Mouse (Mus musculus) lung, embryonic 16.5 days (tissue): ENCODE data around the gene Tbc1d24. TPM values are rescaled to one million over a fixed set of nuclear protein-coding genes. Genes with fewer than 3 reads are reported as not detected.
A peak's percentile ranks its signal among the peaks of the same experiment; 100 is the strongest.

Source experiments
- ATAC-seq: fragments of 200-750 bp; cut with Nextera tagmentation; 2 replicates; pipeline ENCODE4 v1.8.0; 2017; ENCODE audit warnings: low read depth, mild to moderate bottlenecking, moderate library complexity
- H3K27ac ChIP-seq: fragments of 300-500 bp; sonication (generic); 2 replicates; pipeline ENCODE4 v1.5.1; 2014; ENCODE audit warnings: mild to moderate bottlenecking, control low read depth, low read length
- H3K27me3 ChIP-seq: fragments of 300-500 bp; sonication (generic); 2 replicates; pipeline ENCODE4 v1.6.1; 2014; ENCODE audit warnings: low read depth, low read length, mixed read lengths; ENCODE audit not compliant: control insufficient read depth, insufficient read depth
- H3K36me3 ChIP-seq: fragments of 300-500 bp; sonication (generic); 2 replicates; pipeline ENCODE4 v1.6.1; 2014; ENCODE audit warnings: low read length; ENCODE audit not compliant: control insufficient read depth, insufficient read depth
- H3K4me1 ChIP-seq: fragments of 300-500 bp; sonication (generic); replicated peaks from 2 replicates; pipeline ENCODE4 v1.6.1; 2014; ENCODE audit warnings: low read length, mixed read lengths; ENCODE audit not compliant: control insufficient read depth, insufficient read depth
- H3K4me2 ChIP-seq: fragments of 300-500 bp; sonication (generic); 2 replicates; pipeline ENCODE4 v1.6.1; 2014; ENCODE audit warnings: low read depth, low read length, control low read depth
- H3K4me3 ChIP-seq: fragments of 300-500 bp; sonication (generic); 2 replicates; pipeline ENCODE4 v1.5.1; 2014; ENCODE audit warnings: mild to moderate bottlenecking, low read length, control low read depth
- H3K9ac ChIP-seq: fragments of 300-500 bp; sonication (generic); 2 replicates; pipeline ENCODE4 v1.6.1; 2014; ENCODE audit warnings: low read length, control low read depth
- H3K9me3 ChIP-seq: fragments of 300-500 bp; sonication (generic); 2 replicates; pipeline ENCODE4 v1.6.1; 2016; ENCODE audit warnings: low read length; ENCODE audit not compliant: control insufficient read depth
- WGBS: fragments of 180-500 bp; shearing (Covaris S2); extraction: QIAGEN DNeasy Blood & Tissue Kit; methylation state at CpG from one replicate; pipeline ENCODE4 v1.1.7; 2014; 5-methylcytosine and 5-hydroxymethylcytosine counted together
- polyA plus RNA-seq: library from polyadenylated mRNA; unstranded; fragments of >200 nt; fragmentation: Nextera tagmentation; extraction: Ambion mirVana; gene quantifications from 2 replicates; pipeline ENCODE4 v1.2.1, GENCODE M21; 2015

Tbc1d24 gene
- polyA plus RNA-seq, 1 experiment from 2014 or later, result 4.6 TPM

DNA sequence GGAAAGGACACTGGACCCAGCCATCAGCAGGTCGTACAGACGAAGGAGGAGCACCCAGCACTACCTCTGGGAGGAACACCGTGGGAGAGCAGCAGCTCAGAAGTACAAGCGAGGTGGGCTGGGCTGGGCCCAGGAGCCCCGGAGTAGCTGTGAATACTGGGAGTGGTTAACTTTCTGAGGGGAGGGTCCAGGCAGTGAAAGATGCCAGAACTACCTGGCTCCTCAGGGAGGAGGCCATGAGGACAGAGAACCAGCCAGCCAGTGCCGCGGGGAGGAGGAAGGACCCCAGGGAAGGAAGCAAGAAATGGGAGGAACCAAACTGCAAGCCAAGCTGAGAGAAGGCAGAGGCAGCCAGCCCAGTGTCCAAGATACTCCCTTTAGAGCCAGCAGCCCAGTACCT, 22.6 kb upstream of the Tbc1d24 start:
- H3K9ac ChIP-seq, result no peak overlapping the region
- no peak overlapping the region for H3K4me2 ChIP-seq
- H3K9me3 ChIP-seq, result no peaks in the 10 kb centered on the region
- WGBS, result 80% methylated on average over 7 of the region's 7 CpGs
- H3K4me1 ChIP-seq, result no peaks in the 10 kb centered on the region
- peaks cover 69% of the 10 kb centered on the region for H3K36me3 ChIP-seq
- H3K27ac ChIP-seq, result no peak overlapping the region
- no peaks in the 10 kb centered on the region for H3K27me3 ChIP-seq
- no peak for ATAC-seq
- no peak overlapping the region for H3K4me3 ChIP-seq

DNA sequence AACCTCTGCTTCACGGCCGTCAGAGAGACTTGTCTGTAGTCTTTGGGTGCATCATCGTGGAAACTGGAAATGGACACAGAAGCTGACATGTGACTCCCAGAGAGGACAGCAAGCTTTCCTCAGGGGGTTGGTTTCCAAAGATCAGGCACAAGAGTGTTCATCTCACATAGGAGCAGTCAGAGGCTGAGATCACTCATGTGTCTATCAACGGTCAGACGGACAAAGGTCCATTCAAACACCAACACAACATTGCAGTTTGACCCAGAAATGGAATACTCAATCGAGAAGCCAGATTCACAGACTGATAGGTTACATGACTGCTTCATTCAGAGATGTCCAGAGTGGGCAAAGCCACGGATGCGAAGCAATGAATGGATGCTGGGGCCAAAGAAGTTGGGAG, 21.4 kb upstream of the Tbc1d24 start:
- no peak overlapping the region for H3K4me2 ChIP-seq
- WGBS, result 88% methylated on average over 8 of the region's 8 CpGs

DNA sequence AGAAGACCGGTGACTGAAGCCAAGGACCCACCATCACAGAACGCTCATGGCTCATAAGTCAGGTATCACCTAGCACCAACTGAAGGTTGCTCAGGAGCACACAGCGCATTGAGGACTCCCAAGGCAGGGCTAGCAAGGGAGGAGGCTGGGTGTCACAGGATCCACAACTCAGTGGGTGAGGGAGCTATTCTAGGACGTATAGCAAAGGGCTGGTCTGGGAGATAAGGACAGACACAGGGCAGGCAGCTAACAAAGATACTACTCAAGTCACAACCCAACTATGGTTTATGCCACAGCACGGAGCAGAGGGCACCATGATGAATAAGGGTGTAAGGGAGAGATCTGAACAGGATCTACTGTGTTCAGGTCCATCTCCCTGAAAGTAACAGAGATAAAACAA, 20.5 kb upstream of the Tbc1d24 start:
- ATAC-seq, result no peak
- Histone ChIP-seq H3K4me2 (no peak overlapping the region), H3K27me3 (no peaks in the 10 kb centered on the region), H3K36me3 (peaks cover 64% of the 10 kb centered on the region), H3K4me3 (no peak overlapping the region), H3K9ac (no peak overlapping the region), H3K27ac (no peak overlapping the region), H3K9me3 (no peaks in the 10 kb centered on the region), H3K4me1 (peaks cover 4% of the 10 kb centered on the region; the same call in 1 of the 2 replicates)
- 91% methylated on average over 5 of the region's 5 CpGs for WGBS

More for the DNA sequence above, 21.4 kb upstream of the Tbc1d24 start:
- no peaks in the 10 kb centered on the region for H3K27me3 ChIP-seq
- no peak overlapping the region for H3K27ac ChIP-seq
- peaks cover 67% of the 10 kb centered on the region for H3K36me3 ChIP-seq
- no peak overlapping the region for H3K9ac ChIP-seq
- no peak overlapping the region for H3K4me3 ChIP-seq
- H3K9me3 ChIP-seq, result no peaks in the 10 kb centered on the region
- ATAC-seq, result no peak
- H3K4me1 ChIP-seq, result no peaks in the 10 kb centered on the region

DNA sequence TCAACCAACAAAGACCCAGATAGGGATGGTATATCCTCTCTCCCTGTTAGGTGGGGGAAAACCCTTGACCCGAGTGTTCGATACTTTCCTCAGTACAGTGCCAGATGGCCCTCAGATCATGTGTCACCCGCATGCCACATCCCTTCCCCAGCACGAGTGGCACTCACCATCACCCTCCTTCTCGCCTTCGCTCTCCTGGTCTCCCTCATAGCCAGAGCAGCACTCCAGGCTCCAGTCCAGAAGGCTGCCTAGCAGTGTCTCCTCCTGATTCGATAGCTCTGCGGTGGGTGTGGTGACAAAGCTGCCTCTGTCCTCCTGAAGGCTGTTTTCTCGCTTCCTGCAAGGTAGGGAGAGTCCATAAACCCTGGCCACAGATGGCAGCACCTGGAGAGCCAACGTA, 19.4 kb upstream of the Tbc1d24 start:
- no peak overlapping the region for H3K27ac ChIP-seq
- H3K9ac ChIP-seq, result no peak overlapping the region
- H3K4me1 ChIP-seq, result peaks cover 9% of the 10 kb centered on the region
- H3K27me3 ChIP-seq, result no peaks in the 10 kb centered on the region
- H3K36me3 ChIP-seq, result peaks cover 56% of the 10 kb centered on the region
- 81% methylated on average over 10 of the region's 10 CpGs for WGBS
- no peak overlapping the region for H3K4me2 ChIP-seq
- H3K9me3 ChIP-seq, result no peaks in the 10 kb centered on the region
- no peak for ATAC-seq
- no peak overlapping the region for H3K4me3 ChIP-seq

DNA sequence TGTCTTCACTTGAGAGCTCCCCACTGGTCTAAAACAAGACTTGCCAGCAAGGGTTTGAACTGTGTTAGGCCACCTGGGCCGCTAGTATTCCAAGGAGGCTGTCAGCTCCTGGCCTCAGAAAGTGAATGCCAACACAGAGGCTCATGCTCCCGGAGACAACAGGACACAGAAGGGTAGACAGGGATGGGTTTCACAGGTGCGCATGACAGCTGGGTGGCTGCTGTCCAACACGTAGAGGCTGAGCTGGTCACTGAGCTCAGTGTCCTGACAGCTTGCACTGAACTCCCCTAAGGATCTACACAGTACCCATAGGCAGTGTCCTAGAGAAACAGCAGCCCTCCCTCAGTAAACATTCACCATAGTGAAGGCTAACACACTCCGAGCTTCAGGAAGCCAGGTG, 18.2 kb upstream of the Tbc1d24 start:
- peaks cover 14% of the 10 kb centered on the region for H3K4me1 ChIP-seq
- H3K27ac ChIP-seq, result no peak overlapping the region
- H3K4me3 ChIP-seq, result no peak overlapping the region
- WGBS, result 86% methylated on average over 5 of the region's 5 CpGs
- H3K9me3 ChIP-seq, result no peaks in the 10 kb centered on the region
- H3K36me3 ChIP-seq, result peaks cover 50% of the 10 kb centered on the region
- H3K9ac ChIP-seq, result no peak overlapping the region
- ATAC-seq, result no peak
- no peaks in the 10 kb centered on the region for H3K27me3 ChIP-seq
- H3K4me2 ChIP-seq, result no peak overlapping the region

DNA sequence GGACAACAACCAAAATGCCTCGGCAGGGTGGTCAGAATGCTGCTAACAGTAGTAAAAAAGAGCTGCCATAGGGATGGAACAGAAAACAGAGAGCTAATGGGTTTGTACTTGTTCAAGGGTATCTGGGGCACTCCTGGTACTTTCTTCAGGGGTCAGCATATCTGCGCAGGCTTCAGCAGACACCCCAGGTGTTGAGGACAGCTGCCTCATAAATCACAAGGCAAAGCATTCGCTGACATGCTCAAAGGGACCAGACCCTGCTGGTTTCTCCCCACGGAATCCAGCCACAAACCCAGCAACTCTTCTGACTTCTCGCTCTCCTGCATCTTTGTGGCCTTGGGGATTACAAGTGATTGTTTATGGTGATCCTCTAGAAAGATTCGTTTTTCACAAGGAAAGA, 17.3 kb upstream of the Tbc1d24 start:
- Histone ChIP-seq H3K27ac (no peak overlapping the region), H3K4me1 (peaks cover 14% of the 10 kb centered on the region)
- WGBS, result 71% methylated on average over 6 of the region's 6 CpGs

DNA sequence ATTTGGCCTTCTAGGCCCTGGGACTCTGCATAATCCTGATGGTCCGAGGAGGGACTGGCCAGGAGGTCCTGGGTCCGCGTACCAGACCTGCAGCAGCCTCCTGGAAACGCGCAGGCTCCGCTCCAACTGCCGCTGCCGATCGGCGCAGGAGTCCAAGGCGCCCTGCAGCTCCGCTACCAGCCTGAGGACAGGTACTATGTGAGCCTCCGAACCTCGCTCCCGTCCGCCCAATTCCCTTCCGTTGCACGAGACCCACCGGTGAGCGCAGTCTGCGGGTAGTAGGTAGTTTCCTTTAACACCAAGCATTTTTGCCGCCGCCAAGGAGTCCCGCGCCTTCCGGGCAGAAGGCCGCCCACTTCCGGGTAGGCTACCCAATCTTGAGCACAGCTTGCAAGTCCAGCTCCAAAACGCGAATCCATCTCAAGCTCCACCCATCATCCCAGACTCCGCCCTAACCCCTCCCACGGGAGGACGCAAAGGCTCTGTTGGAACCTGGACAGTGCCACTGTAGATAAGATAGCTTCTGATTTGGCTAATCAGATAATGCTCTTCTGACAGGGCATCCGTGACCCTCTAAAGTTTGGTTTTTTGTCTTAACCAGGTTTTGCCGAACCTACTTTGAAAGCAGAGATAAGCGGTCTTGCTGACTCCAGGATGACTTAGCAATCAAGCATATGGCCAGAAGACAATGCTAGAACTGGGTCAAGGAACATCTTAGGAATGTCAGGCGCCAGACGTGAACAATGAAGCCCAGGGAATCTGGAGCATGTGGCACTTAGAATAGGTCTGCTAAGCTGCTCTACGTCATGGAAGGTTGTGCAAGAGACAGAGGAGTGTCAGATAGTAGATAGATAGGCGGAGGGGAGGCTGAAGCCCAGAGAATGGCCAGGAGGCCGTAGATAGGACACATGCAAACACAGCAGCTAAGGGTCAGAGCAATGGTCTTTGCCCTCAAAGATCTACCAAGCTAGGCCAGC, 15.4 kb upstream of the Tbc1d24 start, which contains the start of gene Tedc2:
Gene Tedc2 (minus strand): TSS at position 417 of the 977 bp plus-strand sequence.
- 3% methylated on average over 41 of the region's 41 CpGs for WGBS
- Histone ChIP-seq H3K9ac (peak within 1 kb of the TSS; percentile 80), H3K4me2 (peak within 1 kb of the TSS; percentile 79), H3K27me3 (no peaks in the 10 kb centered on the region), H3K36me3 (peaks cover 38% of the 10 kb centered on the region), H3K4me1 (peaks cover 14% of the 10 kb centered on the region), H3K27ac (peak within 1 kb of the TSS; percentile 62), H3K9me3 (no peaks in the 10 kb centered on the region), H3K4me3 (peak within 1 kb of the TSS; percentile 67)
- peak; percentile 96 for ATAC-seq

More for the DNA sequence above, 17.3 kb upstream of the Tbc1d24 start:
- no peaks in the 10 kb centered on the region for H3K27me3 ChIP-seq
- no peak overlapping the region for H3K4me3 ChIP-seq
- ATAC-seq, result no peak
- peaks cover 43% of the 10 kb centered on the region for H3K36me3 ChIP-seq
- no peak overlapping the region for H3K9ac ChIP-seq
- H3K4me2 ChIP-seq, result no peak overlapping the region
- H3K9me3 ChIP-seq, result no peaks in the 10 kb centered on the region

DNA sequence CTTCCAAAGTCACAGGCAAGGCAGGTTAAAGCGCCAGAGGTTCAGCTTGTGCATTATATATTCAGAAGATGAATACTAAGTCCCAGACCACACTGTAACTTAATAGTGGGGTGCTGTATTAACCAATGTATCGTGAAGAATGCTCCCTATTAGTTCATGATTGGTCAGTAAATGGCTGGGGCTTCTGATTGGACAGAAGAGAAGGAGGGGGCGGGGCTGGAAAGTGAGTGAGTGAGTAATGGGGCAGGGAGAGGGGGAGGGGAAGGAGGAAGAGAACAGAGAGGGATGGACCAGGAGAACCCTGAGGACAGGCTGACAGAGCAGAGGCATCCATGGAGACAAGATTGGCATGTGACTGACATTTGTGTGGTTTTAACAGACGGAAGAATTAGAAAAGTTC, 11.5 kb upstream of the Tbc1d24 start:
- no peak overlapping the region for H3K4me2 ChIP-seq
- H3K9me3 ChIP-seq, result no peaks in the 10 kb centered on the region
- WGBS, result 71% methylated on average over 4 of the region's 4 CpGs
- H3K9ac ChIP-seq, result no peak overlapping the region
- peaks cover 21% of the 10 kb centered on the region for H3K4me1 ChIP-seq
- no peak overlapping the region for H3K27ac ChIP-seq
- no peak for ATAC-seq
- H3K4me3 ChIP-seq, result no peak overlapping the region
- peaks cover 14% of the 10 kb centered on the region for H3K36me3 ChIP-seq
- H3K27me3 ChIP-seq, result no peaks in the 10 kb centered on the region

DNA sequence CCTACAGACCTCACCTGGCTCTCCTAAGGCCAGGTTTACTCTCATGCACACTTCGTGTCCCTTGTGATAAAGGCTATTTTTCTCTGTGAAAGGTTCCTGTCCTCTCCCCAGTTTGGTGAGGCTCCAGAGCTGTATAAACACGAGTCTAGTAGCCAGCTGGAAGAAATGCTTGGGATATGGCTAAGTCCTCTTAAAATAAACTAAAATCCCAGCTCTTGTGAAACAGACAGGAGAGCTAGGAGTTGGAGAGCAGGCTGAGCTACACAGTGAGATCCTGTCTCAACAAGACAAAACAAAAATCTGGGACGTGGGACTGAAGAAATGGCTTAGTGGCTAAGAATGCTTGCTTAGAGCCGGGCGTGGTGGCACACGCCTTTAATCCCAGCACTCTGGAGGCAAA, 7.8 kb upstream of the Tbc1d24 start:
- ATAC-seq, result no peak
- H3K4me3 ChIP-seq, result no peak overlapping the region

More for the DNA sequence above, 7.8 kb upstream of the Tbc1d24 start:
- H3K27ac ChIP-seq, result peak overlapping the region; percentile 37; the same call in 1 of the 2 replicates
- peaks cover 28% of the 10 kb centered on the region for H3K4me1 ChIP-seq
- 49% methylated on average over 6 of the region's 6 CpGs for WGBS
- H3K4me2 ChIP-seq, result no peak overlapping the region
- H3K36me3 ChIP-seq, result peaks cover 13% of the 10 kb centered on the region
- no peaks in the 10 kb centered on the region for H3K9me3 ChIP-seq
- H3K27me3 ChIP-seq, result peaks cover 2% of the 10 kb centered on the region; the same call in 1 of the 2 replicates
- H3K9ac ChIP-seq, result no peak overlapping the region
